Comparison of ENCODE assay signal across 8 mouse cellular contexts in genomic region chr6:145862321-145862720, GRCm38 (mm10). TPM values are rescaled to one million over a fixed set of nuclear protein-coding genes. Genes with fewer than 3 reads are reported as not detected.
DNase-seq lines count a peak whose midpoint lies in the region; ATAC-seq and TF ChIP-seq lines count a peak whose summit lies in the region.

No protein-coding gene starts in this region.

- dilution Hi-C loops in CH12.LX (cut with MboI; ENCODE audit: extremely low pct_ligation_motif_present, extremely low pct_unique_long_range_greater_than_20kb, low sequenced_read_pairs), result no loop called here

- H3K9me3 ChIP-seq in CH12.LX (replicated peaks; ENCODE audit: low read length), result no peaks in the 10 kb centered on the region
- H3K9me3 ChIP-seq in forebrain, embryonic 14.5 days (replicated peaks; ENCODE audit: control insufficient read depth, low read length), result no peaks in the 10 kb centered on the region
- H3K9me3 ChIP-seq in liver, embryonic 13.5 days (replicated peaks), result no peaks in the 10 kb centered on the region

- ATAC-seq in forebrain, embryonic 14.5 days, result no peak
- ATAC-seq in liver, embryonic 13.5 days (ENCODE audit: low read depth), result no peak

- H3K9ac ChIP-seq in heart, adult 2 months (ENCODE audit: low read depth, low read length), result peak overlapping the region; percentile 99
- peak overlapping the region; percentile 67 for H3K9ac ChIP-seq in CH12.LX (ENCODE audit: insufficient read depth, low read depth)
- H3K9ac ChIP-seq in forebrain, embryonic 14.5 days (ENCODE audit: low read length), result peak overlapping the region; percentile 61; the same call in 1 of the 2 replicates
- H3K9ac ChIP-seq in liver, embryonic 13.5 days, result no peak overlapping the region

- no peak for DNase-seq in heart, adult 2 months
- no peak for DNase-seq in heart, adult 9 months (ENCODE audit: low spot score in 2 of 2)
- DNase-seq in CH12.LX (ENCODE audit: extremely low read depth), result no peak
- no peak for DNase-seq in forebrain, embryonic 14.5 days (ENCODE audit: low spot score)
- DNase-seq in liver, embryonic 13.5 days, result no peak
- no peak for DNase-seq in right cerebral cortex, adult 18-20 months
- no peak for DNase-seq in urinary bladder, postnatal 4 days (ENCODE audit: low spot score in 2 of 2)
- no peak for DNase-seq in thymus, postnatal 36 days

- H3K27me3 ChIP-seq in heart, adult 2 months (ENCODE audit: control insufficient read depth, insufficient read depth, low read length), result no peaks in the 10 kb centered on the region
- H3K27me3 ChIP-seq in CH12.LX (replicated peaks), result no peaks in the 10 kb centered on the region
- peaks cover 35% of the 10 kb centered on the region for H3K27me3 ChIP-seq in forebrain, embryonic 14.5 days (replicated peaks; ENCODE audit: control insufficient read depth, insufficient read depth, low read length)
- peaks cover 74% of the 10 kb centered on the region for H3K27me3 ChIP-seq in liver, embryonic 13.5 days

- no peak for TF ChIP-seq RAD21 in CH12.LX (IDR thresholded peaks at IDR 0.05; ENCODE audit: low read depth, low read length)

- intact Hi-C loops in heart, adult 2 months (cut with DNase I), result no loop called here

- TF ChIP-seq POLR2A in heart, adult 2 months (IDR thresholded peaks at IDR 0.05; ENCODE audit: insufficient read depth, low read depth, low read length), result no peak
- no peak for TF ChIP-seq POLR2A in CH12.LX (IDR thresholded peaks at IDR 0.05; ENCODE audit: low read depth, low read length)

- TF ChIP-seq EP300 in heart, adult 2 months (IDR thresholded peaks at IDR 0.05; ENCODE audit: insufficient read depth, low read depth, low read length), result no peak
- TF ChIP-seq EP300 in CH12.LX (IDR thresholded peaks at IDR 0.05; ENCODE audit: low read length), result no peak

- 0 out of 2 replicates have a peak, but pooled peaks cover 4% of the 10 kb centered on the region for H3K79me2 ChIP-seq in heart, adult 2 months (replicated peaks; ENCODE audit: control insufficient read depth, insufficient read depth, low read length)
- peaks cover 55% of the 10 kb centered on the region for H3K79me2 ChIP-seq in CH12.LX (replicated peaks; ENCODE audit: control insufficient read depth, extremely low read depth, insufficient read depth, poor library complexity, severe bottlenecking)

- in situ Hi-C loops in CH12.LX (cut with MboI; ENCODE audit: low pct_ligation_motif_present, low pct_unique_long_range_greater_than_20kb, low sequenced_read_pairs), result no loop called here

- H3K36me3 ChIP-seq in heart, adult 2 months (ENCODE audit: control insufficient read depth, insufficient read depth, low read length), result peaks cover 10% of the 10 kb centered on the region
- peaks cover 2 to 41% of the 10 kb centered on the region in 2 experiments for H3K36me3 ChIP-seq in CH12.LX (replicated peaks in 1 of 2; ENCODE audit: control insufficient read depth in 1 of 2, insufficient read depth in 1 of 2, low read length in 1 of 2)
- H3K36me3 ChIP-seq in forebrain, embryonic 14.5 days (ENCODE audit: control insufficient read depth, insufficient read depth, low read length), result no peaks in the 10 kb centered on the region
- H3K36me3 ChIP-seq in liver, embryonic 13.5 days, result no peaks in the 10 kb centered on the region

- peak overlapping the region; percentile 59 for H3K4me2 ChIP-seq in CH12.LX (ENCODE audit: insufficient read depth, low read depth, poor library complexity, severe bottlenecking)
- peak overlapping the region; percentile 99 for H3K4me2 ChIP-seq in forebrain, embryonic 14.5 days (ENCODE audit: low read length)
- peak overlapping the region; percentile 72 for H3K4me2 ChIP-seq in liver, embryonic 13.5 days

- TF ChIP-seq CTCF in heart, adult 2 months (IDR thresholded peaks at IDR 0.05), result no peak
- no peak for TF ChIP-seq CTCF in CH12.LX (conservative IDR thresholded peaks at IDR 0.05 in 1 of 2, IDR thresholded peaks at IDR 0.05 in 1 of 2; ENCODE audit: low read depth in 2 of 2, low read length in 2 of 2)

- H3K27ac ChIP-seq in heart, adult 2 months, result peak overlapping the region; percentile 80
- H3K27ac ChIP-seq in CH12.LX (ENCODE audit: insufficient read depth, low read depth), result peak overlapping the region; percentile 88
- no peak overlapping the region for H3K27ac ChIP-seq in forebrain, embryonic 14.5 days (ENCODE audit: low read depth, low read length)
- H3K27ac ChIP-seq in liver, embryonic 13.5 days, result no peak overlapping the region

- 26% methylated on average over 4 of the region's 4 CpGs for WGBS in heart, adult 2 months
- WGBS in forebrain, embryonic 14.5 days, result 17% methylated on average over 4 of the region's 4 CpGs
- WGBS in liver, embryonic 13.5 days (ENCODE audit: insufficient replicate concordance), result 16% methylated on average over 4 of the region's 4 CpGs

- H3K4me1 ChIP-seq in heart, adult 2 months (ENCODE audit: control insufficient read depth, insufficient read depth, low read length), result peaks cover 8% of the 10 kb centered on the region
- H3K4me1 ChIP-seq in CH12.LX (ENCODE audit: control insufficient read depth in 1 of 2, insufficient read depth in 2 of 2), result peaks cover 9 to 45% of the 10 kb centered on the region in 2 experiments
- peaks cover 3% of the 10 kb centered on the region for H3K4me1 ChIP-seq in forebrain, embryonic 14.5 days (ENCODE audit: control insufficient read depth, insufficient read depth, low read length)
- peaks cover 26% of the 10 kb centered on the region for H3K4me1 ChIP-seq in liver, embryonic 13.5 days (replicated peaks)

- peak overlapping the region; percentile 66 for H3K4me3 ChIP-seq in heart, adult 2 months
- peak overlapping the region; percentile 75 to 92 (median 82) for H3K4me3 ChIP-seq in CH12.LX (replicated peaks in 1 of 3; ENCODE audit: low read depth in 2 of 3, low read length in 2 of 3, poor library complexity in 1 of 3)
- peak overlapping the region; percentile 57 for H3K4me3 ChIP-seq in forebrain, embryonic 14.5 days (ENCODE audit: low read depth, low read length)
- peak overlapping the region; percentile 54 for H3K4me3 ChIP-seq in liver, embryonic 13.5 days (replicated peaks)

TF ChIP-seq in CH12.LX, 34 proteins besides CTCF, POLR2A, EP300 and RAD21:
- TF ChIP-seq ZMIZ1 (IDR thresholded peaks at IDR 0.05; ENCODE audit: low read depth, low read length), result no peak
- no peak for TF ChIP-seq MEF2A (IDR thresholded peaks at IDR 0.05; ENCODE audit: borderline replicate concordance, low read depth, low read length)
- no peak for TF ChIP-seq ELF1 (IDR thresholded peaks at IDR 0.05; ENCODE audit: low read depth, low read length)
- TF ChIP-seq HCFC1 (IDR thresholded peaks at IDR 0.05; ENCODE audit: low read depth, low read length), result no peak
- TF ChIP-seq NRF1 (IDR thresholded peaks at IDR 0.05; ENCODE audit: low read depth, low read length), result no peak
- no peak for TF ChIP-seq POLR2AphosphoS2 (IDR thresholded peaks at IDR 0.05; ENCODE audit: low read depth, low read length)
- TF ChIP-seq MAX (IDR thresholded peaks at IDR 0.05; ENCODE audit: low read length), result no peak
- TF ChIP-seq MXI1 (IDR thresholded peaks at IDR 0.05; ENCODE audit: low read depth, low read length), result no peak
- no peak for TF ChIP-seq ZKSCAN1 (IDR thresholded peaks at IDR 0.05; ENCODE audit: borderline replicate concordance, low read depth, low read length)
- TF ChIP-seq ZNF384 (IDR thresholded peaks at IDR 0.05; ENCODE audit: low read depth, low read length), result no peak
- TF ChIP-seq TCF12 (IDR thresholded peaks at IDR 0.05; ENCODE audit: low read depth, low read length), result no peak
- TF ChIP-seq JUND (conservative IDR thresholded peaks at IDR 0.05; ENCODE audit: low read depth, low read length), result no peak
- no peak for TF ChIP-seq UBTF (IDR thresholded peaks at IDR 0.05; ENCODE audit: low read depth, low read length)
- TF ChIP-seq NELFE (IDR thresholded peaks at IDR 0.05; ENCODE audit: low read depth, low read length), result no peak
- TF ChIP-seq JUN (IDR thresholded peaks at IDR 0.05; ENCODE audit: insufficient read depth, low read depth, low read length), result no peak
- TF ChIP-seq GABPA (IDR thresholded peaks at IDR 0.05; ENCODE audit: insufficient replicate concordance, low read depth, low read length), result no peak

RNA-seq across cellular contexts. Expression of gene Bhlhe41, which starts 3.0 kb away (rescaled TPM):
- total RNA-seq in heart, adult 2 months (2021), result 10 to 100 TPM; 10.4 to 32.3 TPM
- polyA plus RNA-seq in heart, adult 2 months (2012; rRNA removed), result 4.7 and 4.9 TPM in 2 replicates
- total RNA-seq in CH12.LX (2012; rRNA removed) (12.6 and 19.1 TPM in 2 replicates), CH12.LX (2014; rRNA removed) (11.9 and 12.5 TPM in 2 replicates)
- 105 and 110 TPM in 2 replicates for polyA plus RNA-seq in CH12.LX (2012; ENCODE audit: insufficient read length, low read depth)
- polyA plus RNA-seq in forebrain, embryonic 14.5 days (2014; fragmentation: Nextera tagmentation; extraction: Ambion mirVana), result 1.7 and 2.5 TPM in 2 replicates
- 0.08 TPM in 2 replicates for polyA plus RNA-seq in liver, embryonic 13.5 days (2015; fragmentation: Nextera tagmentation; extraction: Ambion mirVana)

Comparison
In these comparisons a context has a peak if more than half of its experiments do, and no peak if none do; other contexts are left out.
1. H3K27ac ChIP-seq: peak in heart, adult 2 months (single experiment) and CH12.LX (single experiment); none in forebrain, embryonic 14.5 days (single experiment) and liver, embryonic 13.5 days (single experiment).
2. RNA of gene Bhlhe41, which starts 3.0 kb away (polyA plus RNA-seq): 105 to 110 TPM in CH12.LX; 4.7 to 4.9 TPM in heart, adult 2 months, 1.7 to 2.5 TPM in forebrain, embryonic 14.5 days and 0.08 TPM in liver, embryonic 13.5 days; every median in the first group is over 10 times any median in the second.
3. Peak in every context shown above with its lines, with median percentiles within 50 percentile points of each other: H3K4me3 ChIP-seq and H3K4me2 ChIP-seq.